Mouse (Mus musculus): ENCODE results near the gene Gm17018. TPM values are rescaled to one million over a fixed set of nuclear protein-coding genes. Genes with fewer than 3 reads are reported as not detected.
"Not testable (repeated sequence)": the region's sequence is repeated elsewhere in the genome, so short reads cannot be mapped to it uniquely, and the experiment has no call there.

Gm17018 gene
- polyA plus RNA-seq, 1 experiment = 25.7 TPM

GRCm38 (mm10) chr19:45542061-45542460 is 18.4 kb upstream of the Gm17018 start:
- H3K27me3 ChIP-seq (ENCODE audit: control insufficient read depth, insufficient read depth, insufficient read length) = peaks cover 11% of the 10 kb centered on the region
- no peaks in the 10 kb centered on the region for H3K36me3 ChIP-seq (ENCODE audit: control insufficient read depth, insufficient read depth)
- H3K79me2 ChIP-seq (ENCODE audit: control insufficient read depth, insufficient read depth) = no peaks in the 10 kb centered on the region
- H3K4me3 ChIP-seq (ENCODE audit: insufficient read depth, poor library complexity, severe bottlenecking) = no peak overlapping the region
- no peak for TF ChIP-seq MYOG (IDR thresholded peaks at IDR 0.05; ENCODE audit: control insufficient read depth, extremely low read depth, insufficient read length)
- no peak for TF ChIP-seq USF1 (IDR thresholded peaks at IDR 0.05; ENCODE audit: low read depth)
- TF ChIP-seq FOSL1 (IDR thresholded peaks at IDR 0.05; ENCODE audit: insufficient read depth, low read length, poor library complexity, severe bottlenecking) = no peak
- no peak for TF ChIP-seq MYOD1 (IDR thresholded peaks at IDR 0.05; ENCODE audit: control insufficient read depth, insufficient read length, low read depth)
- TF ChIP-seq CTCF (IDR thresholded peaks at IDR 0.05; ENCODE audit: control insufficient read depth, insufficient read depth, insufficient read length) = no peak
- TF ChIP-seq MAX (IDR thresholded peaks at IDR 0.05) = no peak
- TF ChIP-seq CEBPB (IDR thresholded peaks at IDR 0.05; ENCODE audit: low read depth) = no peak
- no peaks in the 10 kb centered on the region for H3K79me3 ChIP-seq (ENCODE audit: low read depth)
- peak overlapping the region; percentile 71 for H3ac ChIP-seq (ENCODE audit: control insufficient read depth, insufficient read length, low read depth)

GRCm38 (mm10) chr19:45544152-45544924 is 16.1 kb upstream of the Gm17018 start:
- Histone ChIP-seq H3K27me3 (ENCODE audit: control insufficient read depth, insufficient read depth, insufficient read length) (peaks cover 11% of the 10 kb centered on the region), H3K36me3 (ENCODE audit: control insufficient read depth, insufficient read depth) (no peaks in the 10 kb centered on the region), H3K4me3 (ENCODE audit: insufficient read depth, poor library complexity, severe bottlenecking) (no peak overlapping the region), H3ac (ENCODE audit: control insufficient read depth, insufficient read length, low read depth) (no peak overlapping the region), H3K79me2 (ENCODE audit: control insufficient read depth, insufficient read depth) (no peaks in the 10 kb centered on the region), H3K79me3 (ENCODE audit: low read depth) (no peaks in the 10 kb centered on the region)
- TF ChIP-seq MAX (IDR thresholded peaks at IDR 0.05) (no peak), CTCF (IDR thresholded peaks at IDR 0.05; ENCODE audit: control insufficient read depth, insufficient read depth, insufficient read length) (no peak), MYOD1 (IDR thresholded peaks at IDR 0.05; ENCODE audit: control insufficient read depth, insufficient read length, low read depth) (no peak), CEBPB (IDR thresholded peaks at IDR 0.05; ENCODE audit: low read depth) (no peak), MYOG (IDR thresholded peaks at IDR 0.05; ENCODE audit: control insufficient read depth, extremely low read depth, insufficient read length) (no peak), FOSL1 (IDR thresholded peaks at IDR 0.05; ENCODE audit: insufficient read depth, low read length, poor library complexity, severe bottlenecking) (no peak), USF1 (IDR thresholded peaks at IDR 0.05; ENCODE audit: low read depth) (no peak)

- H3ac ChIP-seq (ENCODE audit: control insufficient read depth, insufficient read length, low read depth) = peak overlapping the region; percentile 53
- H3K79me3 ChIP-seq (ENCODE audit: low read depth) = no peaks in the 10 kb centered on the region
- H3K27me3 ChIP-seq (ENCODE audit: control insufficient read depth, insufficient read depth, insufficient read length) = peaks cover 11% of the 10 kb centered on the region
- H3K36me3 ChIP-seq (ENCODE audit: control insufficient read depth, insufficient read depth) = no peaks in the 10 kb centered on the region
- H3K4me3 ChIP-seq (ENCODE audit: insufficient read depth, poor library complexity, severe bottlenecking) = no peak overlapping the region
- no peaks in the 10 kb centered on the region for H3K79me2 ChIP-seq (ENCODE audit: control insufficient read depth, insufficient read depth)
- TF ChIP-seq CEBPB (IDR thresholded peaks at IDR 0.05; ENCODE audit: low read depth) (no peak), CTCF (IDR thresholded peaks at IDR 0.05; ENCODE audit: control insufficient read depth, insufficient read depth, insufficient read length) (peak; percentile 92), FOSL1 (IDR thresholded peaks at IDR 0.05; ENCODE audit: insufficient read depth, low read length, poor library complexity, severe bottlenecking) (no peak)
These were observed 15.5 kb upstream of the Gm17018 start for GRCm38 (mm10) chr19:45544925-45545321.

- H3K79me3 ChIP-seq (ENCODE audit: low read depth); H3K27me3 ChIP-seq (ENCODE audit: control insufficient read depth, insufficient read depth, insufficient read length); H3ac ChIP-seq (ENCODE audit: control insufficient read depth, insufficient read length, low read depth); H3K4me3 ChIP-seq (ENCODE audit: insufficient read depth, poor library complexity, severe bottlenecking); H3K36me3 ChIP-seq (ENCODE audit: control insufficient read depth, insufficient read depth); H3K79me2 ChIP-seq (ENCODE audit: control insufficient read depth, insufficient read depth): not testable (repeated sequence)
These were observed 12.2 kb upstream of the Gm17018 start for GRCm38 (mm10) chr19:45548196-45548595.

GRCm38 (mm10) chr19:45549128-45549915 is 11.1 kb upstream of the Gm17018 start:
- H3K27me3 ChIP-seq (ENCODE audit: control insufficient read depth, insufficient read depth, insufficient read length) = no peaks in the 10 kb centered on the region
- no peaks in the 10 kb centered on the region for H3K79me3 ChIP-seq (ENCODE audit: low read depth)
- H3ac ChIP-seq (ENCODE audit: control insufficient read depth, insufficient read length, low read depth) = no peak overlapping the region
- H3K4me3 ChIP-seq (ENCODE audit: insufficient read depth, poor library complexity, severe bottlenecking) = no peak overlapping the region
- no peaks in the 10 kb centered on the region for H3K79me2 ChIP-seq (ENCODE audit: control insufficient read depth, insufficient read depth)
- TF ChIP-seq USF1 (IDR thresholded peaks at IDR 0.05; ENCODE audit: low read depth) = no peak
- no peak for TF ChIP-seq MYOD1 (IDR thresholded peaks at IDR 0.05; ENCODE audit: control insufficient read depth, insufficient read length, low read depth)
- TF ChIP-seq CTCF (IDR thresholded peaks at IDR 0.05; ENCODE audit: control insufficient read depth, insufficient read depth, insufficient read length) = no peak
- TF ChIP-seq MYOG (IDR thresholded peaks at IDR 0.05; ENCODE audit: control insufficient read depth, extremely low read depth, insufficient read length) = no peak
- no peak for TF ChIP-seq FOSL1 (IDR thresholded peaks at IDR 0.05; ENCODE audit: insufficient read depth, low read length, poor library complexity, severe bottlenecking)
- no peak for TF ChIP-seq MAX (IDR thresholded peaks at IDR 0.05)
- TF ChIP-seq CEBPB (IDR thresholded peaks at IDR 0.05; ENCODE audit: low read depth) = no peak
- H3K36me3 ChIP-seq (ENCODE audit: control insufficient read depth, insufficient read depth) = peaks cover 11% of the 10 kb centered on the region

GRCm38 (mm10) chr19:45549948-45550347 is 10.5 kb upstream of the Gm17018 start:
- peaks cover 15% of the 10 kb centered on the region for H3K36me3 ChIP-seq (ENCODE audit: control insufficient read depth, insufficient read depth)
- H3K79me3 ChIP-seq (ENCODE audit: low read depth) = no peaks in the 10 kb centered on the region
- no peaks in the 10 kb centered on the region for H3K79me2 ChIP-seq (ENCODE audit: control insufficient read depth, insufficient read depth)
- H3ac ChIP-seq (ENCODE audit: control insufficient read depth, insufficient read length, low read depth) = no peak overlapping the region
- H3K4me3 ChIP-seq (ENCODE audit: insufficient read depth, poor library complexity, severe bottlenecking) = no peak overlapping the region
- H3K27me3 ChIP-seq (ENCODE audit: control insufficient read depth, insufficient read depth, insufficient read length) = no peaks in the 10 kb centered on the region
- TF ChIP-seq USF1 (IDR thresholded peaks at IDR 0.05; ENCODE audit: low read depth) (no peak), MAX (IDR thresholded peaks at IDR 0.05) (no peak), CTCF (IDR thresholded peaks at IDR 0.05; ENCODE audit: control insufficient read depth, insufficient read depth, insufficient read length) (no peak), MYOD1 (IDR thresholded peaks at IDR 0.05; ENCODE audit: control insufficient read depth, insufficient read length, low read depth) (no peak), MYOG (IDR thresholded peaks at IDR 0.05; ENCODE audit: control insufficient read depth, extremely low read depth, insufficient read length) (no peak), FOSL1 (IDR thresholded peaks at IDR 0.05; ENCODE audit: insufficient read depth, low read length, poor library complexity, severe bottlenecking) (no peak), CEBPB (IDR thresholded peaks at IDR 0.05; ENCODE audit: low read depth) (no peak)

All from C2C12 (cell line).